Mouse (Mus musculus): Measurements from ENCODE around the gene Olfr549. TPM values are rescaled to one million over a fixed set of nuclear protein-coding genes. Genes with fewer than 3 reads are reported as not detected.

Gene Olfr549
- polyA plus RNA-seq, 1 experiment from 2014 or later, result not detected

Other genes starting within 250 kb of the Olfr549 start
- 126 and 130 TPM in 2 replicates for gene Rrm1, start 108.2 kb upstream of the Olfr549 start, polyA plus RNA-seq (2015; fragmentation: Nextera tagmentation; extraction: Ambion mirVana)
- 0.36 TPM in 1 of 2 replicates, not detected in the other for gene Olfr543, start 68.2 kb upstream of the Olfr549 start, polyA plus RNA-seq (2015; fragmentation: Nextera tagmentation; extraction: Ambion mirVana)
- not detected in 2 replicates for gene Olfr544, start 61.6 kb upstream of the Olfr549 start, polyA plus RNA-seq (2015; fragmentation: Nextera tagmentation; extraction: Ambion mirVana)
- gene Olfr545, start 50.3 kb upstream of the Olfr549 start, polyA plus RNA-seq (2015; fragmentation: Nextera tagmentation; extraction: Ambion mirVana), result 0.04 and 0.13 TPM in 2 replicates
- not detected in 2 replicates for gene Olfr547, start 15.1 kb upstream of the Olfr549 start, polyA plus RNA-seq (2015; fragmentation: Nextera tagmentation; extraction: Ambion mirVana)
- gene Olfr548-ps1, start 9.0 kb upstream of the Olfr549 start, polyA plus RNA-seq (2015; fragmentation: Nextera tagmentation; extraction: Ambion mirVana), result not detected in 2 replicates
- gene Trim21, start 15.6 kb downstream of the Olfr549 start, polyA plus RNA-seq (2015; fragmentation: Nextera tagmentation; extraction: Ambion mirVana), result 0.51 and 0.64 TPM in 2 replicates
- gene Olfr550, start 21.6 kb downstream of the Olfr549 start, polyA plus RNA-seq (2015; fragmentation: Nextera tagmentation; extraction: Ambion mirVana), result not detected in 2 replicates
- gene Olfr551, start 42.0 kb downstream of the Olfr549 start, polyA plus RNA-seq (2015; fragmentation: Nextera tagmentation; extraction: Ambion mirVana), result not detected in 2 replicates
- not detected in 2 replicates for gene Olfr552, start 47.9 kb downstream of the Olfr549 start, polyA plus RNA-seq (2015; fragmentation: Nextera tagmentation; extraction: Ambion mirVana)
- not detected in 2 replicates for gene Olfr553, start 68.3 kb downstream of the Olfr549 start, polyA plus RNA-seq (2015; fragmentation: Nextera tagmentation; extraction: Ambion mirVana)
- not detected in 2 replicates for gene Olfr554, start 88.6 kb downstream of the Olfr549 start, polyA plus RNA-seq (2015; fragmentation: Nextera tagmentation; extraction: Ambion mirVana)
- gene Olfr555, start 109.0 kb downstream of the Olfr549 start, polyA plus RNA-seq (2015; fragmentation: Nextera tagmentation; extraction: Ambion mirVana), result not detected in 2 replicates
- gene Olfr556, start 115.0 kb downstream of the Olfr549 start, polyA plus RNA-seq (2015; fragmentation: Nextera tagmentation; extraction: Ambion mirVana), result not detected in 2 replicates
- 11.3 and 12.1 TPM in 2 replicates for gene Trim68, start 137.5 kb downstream of the Olfr549 start, polyA plus RNA-seq (2015; fragmentation: Nextera tagmentation; extraction: Ambion mirVana)
- not detected in 2 replicates for gene Olfr557, start 146.0 kb downstream of the Olfr549 start, polyA plus RNA-seq (2015; fragmentation: Nextera tagmentation; extraction: Ambion mirVana)
- 0.05 TPM in 1 of 2 replicates, not detected in the other for gene Olfr558, start 152.3 kb downstream of the Olfr549 start, polyA plus RNA-seq (2015; fragmentation: Nextera tagmentation; extraction: Ambion mirVana)
- gene Olfr33, start 169.2 kb downstream of the Olfr549 start, polyA plus RNA-seq (2015; fragmentation: Nextera tagmentation; extraction: Ambion mirVana), result not detected in 2 replicates
- gene Olfr559, start 177.6 kb downstream of the Olfr549 start, polyA plus RNA-seq (2015; fragmentation: Nextera tagmentation; extraction: Ambion mirVana), result not detected in 2 replicates
- not detected in 2 replicates for gene Olfr560, start 209.5 kb downstream of the Olfr549 start, polyA plus RNA-seq (2015; fragmentation: Nextera tagmentation; extraction: Ambion mirVana)
- gene Olfr78, start 209.6 kb downstream of the Olfr549 start, polyA plus RNA-seq (2015; fragmentation: Nextera tagmentation; extraction: Ambion mirVana), result 0.16 TPM in 1 of 2 replicates, not detected in the other
- gene Olfr561, start 221.4 kb downstream of the Olfr549 start, polyA plus RNA-seq (2015; fragmentation: Nextera tagmentation; extraction: Ambion mirVana), result not detected in 2 replicates